Mouse (Mus musculus) hindbrain, embryonic 10.5 days (tissue): Measurements from ENCODE around the gene Trak1. TPM values are rescaled to one million over a fixed set of nuclear protein-coding genes. Genes with fewer than 3 reads are reported as not detected.

Experiments
- DNase-seq: peaks from one replicate; pipeline ENCODE4 v3.0.0-alpha.2; 2017; ENCODE audit warnings: low spot score
- H3K27ac ChIP-seq: fragments of 300-500 bp; sonication (generic); 2 replicates; pipeline ENCODE4 v1.5.1; 2016; ENCODE audit warnings: mild to moderate bottlenecking, moderate library complexity
- H3K27me3 ChIP-seq: fragments of 300-500 bp; sonication (generic); 2 replicates; pipeline ENCODE4 v1.6.1; 2016; ENCODE audit warnings: mild to moderate bottlenecking; ENCODE audit not compliant: poor library complexity, insufficient read depth, severe bottlenecking
- H3K36me3 ChIP-seq: fragments of 300-500 bp; sonication (generic); 2 replicates; pipeline ENCODE4 v1.6.1; 2016; ENCODE audit warnings: mild to moderate bottlenecking, moderate library complexity
- H3K4me1 ChIP-seq: fragments of 300-500 bp; sonication (generic); replicated peaks from 2 replicates; pipeline ENCODE4 v1.6.1; 2016; ENCODE audit warnings: mild to moderate bottlenecking
- H3K4me3 ChIP-seq: fragments of 300-500 bp; sonication (generic); 2 replicates; pipeline ENCODE4 v1.5.1; 2016; ENCODE audit warnings: mild to moderate bottlenecking, moderate library complexity
- H3K9me3 ChIP-seq: fragments of 300-500 bp; sonication (generic); 2 replicates; pipeline ENCODE4 v1.6.1; 2016; ENCODE audit warnings: mild to moderate bottlenecking, moderate library complexity
- WGBS: fragments of 180-500 bp; shearing (Covaris S2); methylation state at CpG from one replicate; pipeline ENCODE4 v1.1.7; 2016; 5-methylcytosine and 5-hydroxymethylcytosine counted together
- polyA plus RNA-seq: library from polyadenylated mRNA; unstranded; fragments of >200 nt; fragmentation: Nextera tagmentation; extraction: Ambion mirVana; gene quantifications from 2 replicates; pipeline ENCODE4 v1.2.1, GENCODE M21; 2016

Trak1 gene
- polyA plus RNA-seq, 1 experiment from 2014 or later: 33.1 TPM

GRCm38 (mm10) chr9:121279216-121279615 is 18.1 kb upstream of the Trak1 start:
- H3K36me3 ChIP-seq: peaks cover 18% of the 10 kb centered on the region
- peaks cover 15% of the 10 kb centered on the region for H3K9me3 ChIP-seq
- H3K27me3 ChIP-seq: no peaks in the 10 kb centered on the region
- no peak overlapping the region for H3K4me3 ChIP-seq
- WGBS: 87% methylated on average over 5 of the region's 5 CpGs
- no peak for DNase-seq
- H3K4me1 ChIP-seq: peaks cover 22% of the 10 kb centered on the region
- no peak overlapping the region for H3K27ac ChIP-seq

- WGBS: 83% methylated on average over 6 of the region's 6 CpGs
- Histone ChIP-seq H3K27me3 (no peaks in the 10 kb centered on the region), H3K4me1 (peaks cover 24% of the 10 kb centered on the region), H3K36me3 (peaks cover 18% of the 10 kb centered on the region), H3K9me3 (peaks cover 15% of the 10 kb centered on the region), H3K4me3 (no peak overlapping the region), H3K27ac (no peak overlapping the region)
- DNase-seq: no peak
These were observed 15.4 kb upstream of the Trak1 start for GRCm38 (mm10) chr9:121281891-121282290.

- 96% methylated on average over 6 of the region's 6 CpGs for WGBS
- H3K4me1 ChIP-seq: peaks cover 14% of the 10 kb centered on the region
- no peaks in the 10 kb centered on the region for H3K27me3 ChIP-seq
- DNase-seq: no peak
- peaks cover 18% of the 10 kb centered on the region for H3K36me3 ChIP-seq
- no peak overlapping the region for H3K27ac ChIP-seq
- peaks cover 15% of the 10 kb centered on the region for H3K9me3 ChIP-seq
- no peak overlapping the region for H3K4me3 ChIP-seq
These were observed 13.6 kb upstream of the Trak1 start for GRCm38 (mm10) chr9:121283620-121284185.

- peaks cover 17% of the 10 kb centered on the region for H3K9me3 ChIP-seq
- H3K36me3 ChIP-seq: peaks cover 15% of the 10 kb centered on the region
- H3K27me3 ChIP-seq: no peaks in the 10 kb centered on the region
- H3K4me1 ChIP-seq: peaks cover 14% of the 10 kb centered on the region
- 90% methylated on average over 3 of the region's 3 CpGs for WGBS
- no peak overlapping the region for H3K27ac ChIP-seq
- no peak overlapping the region for H3K4me3 ChIP-seq
- peak; percentile 39 for DNase-seq
These were observed 12.9 kb upstream of the Trak1 start for GRCm38 (mm10) chr9:121284422-121284821.

GRCm38 (mm10) chr9:121285341-121286324 is 11.7 kb upstream of the Trak1 start:
- H3K27me3 ChIP-seq: no peaks in the 10 kb centered on the region
- WGBS: 21% methylated on average over 29 of the region's 29 CpGs
- H3K4me3 ChIP-seq: peak overlapping the region; percentile 56
- peaks cover 12% of the 10 kb centered on the region for H3K36me3 ChIP-seq
- peaks cover 14% of the 10 kb centered on the region for H3K4me1 ChIP-seq
- DNase-seq: peak; percentile 75
- H3K27ac ChIP-seq: peak overlapping the region; percentile 86
- H3K9me3 ChIP-seq: peaks cover 22% of the 10 kb centered on the region

- Histone ChIP-seq H3K4me3 (peak overlapping the region; percentile 56), H3K27ac (peak overlapping the region; percentile 86), H3K9me3 (peaks cover 22% of the 10 kb centered on the region), H3K27me3 (no peaks in the 10 kb centered on the region), H3K4me1 (peaks cover 14% of the 10 kb centered on the region), H3K36me3 (peaks cover 12% of the 10 kb centered on the region)
- no peak for DNase-seq
- WGBS: 87% methylated on average over 3 of the region's 3 CpGs
These were observed 10.9 kb upstream of the Trak1 start for GRCm38 (mm10) chr9:121286325-121286901.

- Histone ChIP-seq H3K27me3 (peaks cover 29% of the 10 kb centered on the region), H3K4me1 (peaks cover 2% of the 10 kb centered on the region; the same call in 1 of the 2 replicates), H3K27ac (no peak overlapping the region), H3K36me3 (no peaks in the 10 kb centered on the region), H3K9me3 (peaks cover 11% of the 10 kb centered on the region), H3K4me3 (no peak overlapping the region)
- DNase-seq: no peak
- WGBS: 72% methylated on average over 2 of the region's 2 CpGs
These were observed 6.0 kb upstream of the Trak1 start for GRCm38 (mm10) chr9:121291275-121291674.

GRCm38 (mm10) chr9:121293187-121293586 is 4.1 kb upstream of the Trak1 start:
- no peak for DNase-seq
- Histone ChIP-seq H3K4me1 (peaks cover 16% of the 10 kb centered on the region), H3K9me3 (peaks cover 11% of the 10 kb centered on the region), H3K27ac (no peak overlapping the region), H3K36me3 (no peaks in the 10 kb centered on the region), H3K27me3 (peaks cover 38% of the 10 kb centered on the region), H3K4me3 (no peak overlapping the region)
- WGBS: 87% methylated on average over 7 of the region's 7 CpGs

- H3K4me3 ChIP-seq: no peak overlapping the region
- H3K36me3 ChIP-seq: no peaks in the 10 kb centered on the region
- DNase-seq: no peak
- H3K27ac ChIP-seq: no peak overlapping the region
- H3K9me3 ChIP-seq: peaks cover 3% of the 10 kb centered on the region; the same call in 1 of the 2 replicates
- WGBS: 81% methylated on average over 7 of the region's 7 CpGs
- H3K27me3 ChIP-seq: peaks cover 38% of the 10 kb centered on the region
- H3K4me1 ChIP-seq: peaks cover 37% of the 10 kb centered on the region
These were observed 2.1 kb upstream of the Trak1 start for GRCm38 (mm10) chr9:121295221-121295620.

GRCm38 (mm10) chr9:121298065-121298398 is 730 bp downstream of the Trak1 start:
- peaks cover 62% of the 10 kb centered on the region for H3K4me1 ChIP-seq
- WGBS: 5% methylated on average over 7 of the region's 7 CpGs
- peak overlapping the region; percentile 97 for H3K4me3 ChIP-seq
- peaks cover 36% of the 10 kb centered on the region for H3K27me3 ChIP-seq
- no peaks in the 10 kb centered on the region for H3K9me3 ChIP-seq
- H3K27ac ChIP-seq: peak overlapping the region; percentile 97
- no peaks in the 10 kb centered on the region for H3K36me3 ChIP-seq
- no peak for DNase-seq

- Histone ChIP-seq H3K9me3 (no peaks in the 10 kb centered on the region), H3K4me3 (peak overlapping the region; percentile 97), H3K27me3 (peaks cover 34% of the 10 kb centered on the region), H3K36me3 (no peaks in the 10 kb centered on the region), H3K4me1 (peaks cover 67% of the 10 kb centered on the region), H3K27ac (peak overlapping the region; percentile 97)
- WGBS: 39% methylated on average over 15 of the region's 15 CpGs
- DNase-seq: no peak
These were observed 1.2 kb downstream of the Trak1 start for GRCm38 (mm10) chr9:121298411-121299091.

GRCm38 (mm10) chr9:121299223-121299755 is 2.0 kb downstream of the Trak1 start:
- peaks cover 74% of the 10 kb centered on the region for H3K4me1 ChIP-seq
- no peak for DNase-seq
- no peaks in the 10 kb centered on the region for H3K9me3 ChIP-seq
- H3K36me3 ChIP-seq: no peaks in the 10 kb centered on the region
- 61% methylated on average over 9 of the region's 9 CpGs for WGBS
- H3K27ac ChIP-seq: peak overlapping the region; percentile 97
- H3K27me3 ChIP-seq: peaks cover 27% of the 10 kb centered on the region
- H3K4me3 ChIP-seq: peak overlapping the region; percentile 97
